Comparison of ENCODE assay signal across 8 mouse cellular contexts in genomic region chr2:180250930-180251611, GRCm38 (mm10). TPM values are rescaled to one million over a fixed set of nuclear protein-coding genes. Genes with fewer than 3 reads are reported as not detected.
A peak's percentile ranks its signal among the peaks of the same experiment; 100 is the strongest.
DNase-seq lines count a peak whose midpoint lies in the region; ATAC-seq and TF ChIP-seq lines count a peak whose summit lies in the region.

No protein-coding gene starts in this region.

- peak; percentile 99 for TF ChIP-seq CTCF in heart, postnatal 0 days (IDR thresholded peaks at IDR 0.05; ENCODE audit: low read depth)

- no peak overlapping the region for H3K4me3 ChIP-seq in forebrain, embryonic 10.5 days
- no peak overlapping the region for H3K4me3 ChIP-seq in heart, postnatal 0 days (ENCODE audit: low read depth, low read length)
- H3K4me3 ChIP-seq in neural tube, embryonic 14.5 days (ENCODE audit: low read depth, low read length), result no peak overlapping the region

- ATAC-seq in heart, postnatal 0 days (ENCODE audit: insufficient read depth, low read depth), result peak; percentile 80
- ATAC-seq in neural tube, embryonic 14.5 days (ENCODE audit: low read depth), result peak; percentile 85

- H3K4me1 ChIP-seq in forebrain, embryonic 10.5 days, result peaks cover 23% of the 10 kb centered on the region
- peaks cover 3% of the 10 kb centered on the region; the same call in 1 of the 2 replicates for H3K4me1 ChIP-seq in heart, postnatal 0 days (ENCODE audit: control insufficient read depth, insufficient read depth)
- H3K4me1 ChIP-seq in neural tube, embryonic 14.5 days (ENCODE audit: control insufficient read depth, insufficient read depth, low read length), result peaks cover 4% of the 10 kb centered on the region

- no peak overlapping the region for H3K9ac ChIP-seq in heart, postnatal 0 days (replicated peaks; ENCODE audit: low read depth, low read length)
- H3K9ac ChIP-seq in neural tube, embryonic 14.5 days (replicated peaks; ENCODE audit: low read depth, low read length), result no peak overlapping the region

- peak overlapping the region; percentile 56 for H3K27ac ChIP-seq in forebrain, embryonic 10.5 days
- no peak overlapping the region for H3K27ac ChIP-seq in heart, postnatal 0 days (ENCODE audit: low read depth)
- no peak overlapping the region for H3K27ac ChIP-seq in neural tube, embryonic 14.5 days (ENCODE audit: low read depth, low read length)

- TF ChIP-seq EP300 in heart, postnatal 0 days (IDR thresholded peaks at IDR 0.05; ENCODE audit: low read depth), result no peak

- H3K9me3 ChIP-seq in forebrain, embryonic 10.5 days, result no peaks in the 10 kb centered on the region
- H3K9me3 ChIP-seq in heart, postnatal 0 days (replicated peaks; ENCODE audit: control insufficient read depth, low read length), result no peaks in the 10 kb centered on the region
- H3K9me3 ChIP-seq in neural tube, embryonic 14.5 days (ENCODE audit: control insufficient read depth, low read length), result no peaks in the 10 kb centered on the region

- H3K4me2 ChIP-seq in heart, postnatal 0 days (ENCODE audit: low read depth, low read length), result no peak overlapping the region
- H3K4me2 ChIP-seq in neural tube, embryonic 14.5 days (ENCODE audit: low read depth, low read length), result no peak overlapping the region

- DNase-seq in ES-CJ7 (ENCODE audit: low read depth, low spot score), result peak; percentile 94
- DNase-seq in c-Kit-positive CD71-negative TER-119-negative erythroid progenitor cells, embryonic 14.5 days (ENCODE audit: low read depth), result peak; percentile 77
- DNase-seq in forebrain, embryonic 10.5 days (ENCODE audit: extremely low spot score, low spot score), result peak; percentile 80
- peak; percentile 76 for DNase-seq in heart, postnatal 0 days (ENCODE audit: low spot score)
- DNase-seq in kidney, postnatal 25 days, result peak; percentile 83 to 84
- peak; percentile 78 to 82 for DNase-seq in lung, adult 18-20 months
- peak; percentile 41 to 52 for DNase-seq in thymus, adult 18-20 months

- no peaks in the 10 kb centered on the region for H3K27me3 ChIP-seq in forebrain, embryonic 10.5 days (ENCODE audit: poor library complexity, severe bottlenecking)
- H3K27me3 ChIP-seq in heart, postnatal 0 days (ENCODE audit: control insufficient read depth, insufficient read depth, low read length), result no peaks in the 10 kb centered on the region
- no peaks in the 10 kb centered on the region for H3K27me3 ChIP-seq in neural tube, embryonic 14.5 days (ENCODE audit: control insufficient read depth, insufficient read depth, low read length)

- no peaks in the 10 kb centered on the region for H3K36me3 ChIP-seq in forebrain, embryonic 10.5 days (replicated peaks)
- no peaks in the 10 kb centered on the region for H3K36me3 ChIP-seq in heart, postnatal 0 days (replicated peaks; ENCODE audit: control insufficient read depth, insufficient read depth, low read length)
- no peaks in the 10 kb centered on the region for H3K36me3 ChIP-seq in neural tube, embryonic 14.5 days (ENCODE audit: control insufficient read depth, insufficient read depth, low read length)

- 32% methylated on average over 11 of the region's 11 CpGs for WGBS in forebrain, embryonic 10.5 days
- WGBS in heart, postnatal 0 days, result 21% methylated on average over 11 of the region's 11 CpGs
- WGBS in neural tube, embryonic 14.5 days, result 31% methylated on average over 11 of the region's 11 CpGs

RNA-seq across cellular contexts. Expression of gene Rps21, which starts 6.1 kb away (rescaled TPM):
- polyA plus RNA-seq in forebrain, embryonic 10.5 days (2016; fragmentation: Nextera tagmentation; extraction: Ambion mirVana), result 560 and 577 TPM in 2 replicates
- total RNA-seq in heart, postnatal 0 days (2014; rRNA removed; ENCODE audit: low replicate concordance), result 706 and 957 TPM in 2 replicates
- 356 and 378 TPM in 2 replicates for polyA plus RNA-seq in heart, postnatal 0 days (2015; fragmentation: Nextera tagmentation; extraction: Ambion mirVana)
- 398 and 421 TPM in 2 replicates for polyA plus RNA-seq in neural tube, embryonic 14.5 days (2014; fragmentation: Nextera tagmentation; extraction: Ambion mirVana)

RNA-seq across cellular contexts. Expression of gene Cables2, which starts 22.2 kb away (rescaled TPM):
- 9.2 and 12.0 TPM in 2 replicates for polyA plus RNA-seq in forebrain, embryonic 10.5 days (2016; fragmentation: Nextera tagmentation; extraction: Ambion mirVana)
- total RNA-seq in heart, postnatal 0 days (2014; rRNA removed; ENCODE audit: low replicate concordance), result 14.6 and 15.3 TPM in 2 replicates
- polyA plus RNA-seq in heart, postnatal 0 days (2015; fragmentation: Nextera tagmentation; extraction: Ambion mirVana), result 6.2 and 6.5 TPM in 2 replicates
- 32.9 and 33.3 TPM in 2 replicates for polyA plus RNA-seq in neural tube, embryonic 14.5 days (2014; fragmentation: Nextera tagmentation; extraction: Ambion mirVana)

RNA-seq across cellular contexts. Expression of gene Lama5, which starts 25.4 kb away (rescaled TPM):
- 10.7 and 11.2 TPM in 2 replicates for polyA plus RNA-seq in forebrain, embryonic 10.5 days (2016; fragmentation: Nextera tagmentation; extraction: Ambion mirVana)
- total RNA-seq in heart, postnatal 0 days (2014; rRNA removed; ENCODE audit: low replicate concordance), result 69.6 and 95.7 TPM in 2 replicates
- polyA plus RNA-seq in heart, postnatal 0 days (2015; fragmentation: Nextera tagmentation; extraction: Ambion mirVana), result 16.6 and 16.9 TPM in 2 replicates
- polyA plus RNA-seq in neural tube, embryonic 14.5 days (2014; fragmentation: Nextera tagmentation; extraction: Ambion mirVana), result 1.2 and 2.0 TPM in 2 replicates

RNA-seq across cellular contexts. Expression of gene Rbbp8nl, which starts 38.6 kb away (rescaled TPM):
- polyA plus RNA-seq in forebrain, embryonic 10.5 days (2016; fragmentation: Nextera tagmentation; extraction: Ambion mirVana), result 0.32 and 0.35 TPM in 2 replicates
- total RNA-seq in heart, postnatal 0 days (2014; rRNA removed; ENCODE audit: low replicate concordance), result not detected in 2 replicates
- polyA plus RNA-seq in heart, postnatal 0 days (2015; fragmentation: Nextera tagmentation; extraction: Ambion mirVana), result not detected in 2 replicates
- not detected in 2 replicates for polyA plus RNA-seq in neural tube, embryonic 14.5 days (2014; fragmentation: Nextera tagmentation; extraction: Ambion mirVana)
